Mouse (Mus musculus) heart, embryonic 11.5 days (tissue): ENCODE results near the gene Slc2a13. TPM values are rescaled to one million over a fixed set of nuclear protein-coding genes. Genes with fewer than 3 reads are reported as not detected.

Experiments used
- ATAC-seq: fragments of 200-750 bp; cut with Nextera tagmentation; replicated peaks from 2 replicates; pipeline ENCODE4 v1.8.0; 2017; ENCODE audit warnings: moderate library complexity; ENCODE audit not compliant: insufficient number of reproducible peaks, low FRiP score, low TSS enrichment
- H3K27ac ChIP-seq: fragments of 300-500 bp; sonication (generic); 2 replicates; pipeline ENCODE4 v1.5.1; 2014; ENCODE audit warnings: mild to moderate bottlenecking, low read depth, low read length
- H3K27me3 ChIP-seq: fragments of 300-500 bp; sonication (generic); 2 replicates; pipeline ENCODE4 v1.6.1; 2014; ENCODE audit warnings: mild to moderate bottlenecking, low read length, mixed read lengths; ENCODE audit not compliant: control insufficient read depth, insufficient read depth
- H3K36me3 ChIP-seq: fragments of 300-500 bp; sonication (generic); 2 replicates; pipeline ENCODE4 v1.6.1; 2014; ENCODE audit warnings: mild to moderate bottlenecking, low read length, moderate library complexity, mixed read lengths; ENCODE audit not compliant: control insufficient read depth, insufficient read depth
- H3K4me1 ChIP-seq: fragments of 300-500 bp; sonication (generic); 2 replicates; pipeline ENCODE4 v1.6.1; 2014; ENCODE audit warnings: low read length; ENCODE audit not compliant: control insufficient read depth, insufficient read depth
- H3K4me2 ChIP-seq: fragments of 300-500 bp; sonication (generic); 2 replicates; pipeline ENCODE4 v1.6.1; 2014; ENCODE audit warnings: mild to moderate bottlenecking, moderate library complexity
- H3K4me3 ChIP-seq: fragments of 300-500 bp; sonication (generic); 2 replicates; pipeline ENCODE4 v1.5.1; 2014; ENCODE audit warnings: low read depth, low read length
- H3K9ac ChIP-seq: fragments of 300-500 bp; sonication (generic); 2 replicates; pipeline ENCODE4 v1.6.1; 2014; ENCODE audit warnings: mild to moderate bottlenecking, low read depth, low read length, moderate library complexity
- H3K9me3 ChIP-seq: fragments of 300-500 bp; sonication (generic); replicated peaks from 2 replicates; pipeline ENCODE4 v1.6.1; 2016; ENCODE audit warnings: low read length; ENCODE audit not compliant: control insufficient read depth
- WGBS: fragments of 180-500 bp; shearing (Covaris S2); extraction: QIAGEN DNeasy Blood & Tissue Kit; methylation state at CpG from one replicate; pipeline ENCODE4 v1.1.7; 2014; ENCODE audit not compliant: insufficient replicate concordance; 5-methylcytosine and 5-hydroxymethylcytosine counted together
- polyA plus RNA-seq: library from polyadenylated mRNA; unstranded; fragments of >200 nt; fragmentation: Nextera tagmentation; extraction: Ambion mirVana; gene quantifications from 2 replicates; pipeline ENCODE4 v1.2.1, GENCODE M21; 2014

Slc2a13 gene
- polyA plus RNA-seq, 1 experiment from 2014 or later: 1.9 TPM

- no peaks in the 10 kb centered on the region for H3K4me1 ChIP-seq
- H3K4me2 ChIP-seq: no peak overlapping the region
- no peaks in the 10 kb centered on the region for H3K27me3 ChIP-seq
- H3K9me3 ChIP-seq: no peaks in the 10 kb centered on the region
- no peak overlapping the region for H3K27ac ChIP-seq
- H3K36me3 ChIP-seq: no peaks in the 10 kb centered on the region
- no peak overlapping the region for H3K9ac ChIP-seq
- ATAC-seq: no peak
- 78% methylated on average over 5 of the region's 5 CpGs for WGBS
- no peak overlapping the region for H3K4me3 ChIP-seq
These were observed 335.8 kb downstream of the Slc2a13 start for GRCm38 (mm10) chr15:91237294-91237693.

Other genes with a start within 250 kb of the Slc2a13 start
- 5.6 and 6.1 TPM in 2 replicates for gene Lrrk2, start 99.9 kb upstream of the Slc2a13 start, polyA plus RNA-seq